Mouse (Mus musculus) MEL (cell line): ENCODE results near the gene Mtor.

Experiments
- CTCF ChIP-seq, 3 experiments: IDR thresholded peaks in 2 of 3; conservative IDR thresholded peaks in 1 of 3; 2 replicates each; pipeline ENCODE4 v1.5.1; 2011 to 2012; ENCODE audit warnings: low read length in 3 of 3, low read depth in 2 of 3, mild to moderate bottlenecking in 2 of 3, improper control_type of control experiment in 1 of 3, inconsistent platforms in 1 of 3, mixed read lengths in 1 of 3, moderate library complexity in 1 of 3; ENCODE audit not compliant: control insufficient read depth in 1 of 3, insufficient read depth in 1 of 3, poor library complexity in 1 of 3, severe bottlenecking in 1 of 3
- E2F4 ChIP-seq: IDR thresholded peaks from 2 replicates; pipeline ENCODE4 v1.6.1; 2011; ENCODE audit warnings: low read depth, low read length, improper control_type of control experiment, borderline replicate concordance
- EP300 ChIP-seq, 2 experiments: IDR thresholded peaks; 2 replicates each; pipeline ENCODE4 v1.6.1; 2011; ENCODE audit warnings: improper control_type of control experiment in 2 of 2, low read length in 2 of 2, low read depth in 1 of 2, mild to moderate bottlenecking in 1 of 2
- TAL1 ChIP-seq: IDR thresholded peaks from 2 replicates; pipeline ENCODE4 v1.6.1; 2012; ENCODE audit warnings: mild to moderate bottlenecking, inconsistent platforms, low read length, moderate library complexity, mixed read lengths
- UBTF ChIP-seq: IDR thresholded peaks from 2 replicates; pipeline ENCODE4 v1.6.1; 2012; ENCODE audit warnings: low read depth, mild to moderate bottlenecking, inconsistent platforms, low read length, improper control_type of control experiment, moderate library complexity, borderline replicate concordance; ENCODE audit not compliant: insufficient read depth
- ZNF384 ChIP-seq: IDR thresholded peaks from 2 replicates; pipeline ENCODE4 v1.6.1; 2012; ENCODE audit warnings: low read depth, mild to moderate bottlenecking, inconsistent platforms, low read length, improper control_type of control experiment

DNA sequence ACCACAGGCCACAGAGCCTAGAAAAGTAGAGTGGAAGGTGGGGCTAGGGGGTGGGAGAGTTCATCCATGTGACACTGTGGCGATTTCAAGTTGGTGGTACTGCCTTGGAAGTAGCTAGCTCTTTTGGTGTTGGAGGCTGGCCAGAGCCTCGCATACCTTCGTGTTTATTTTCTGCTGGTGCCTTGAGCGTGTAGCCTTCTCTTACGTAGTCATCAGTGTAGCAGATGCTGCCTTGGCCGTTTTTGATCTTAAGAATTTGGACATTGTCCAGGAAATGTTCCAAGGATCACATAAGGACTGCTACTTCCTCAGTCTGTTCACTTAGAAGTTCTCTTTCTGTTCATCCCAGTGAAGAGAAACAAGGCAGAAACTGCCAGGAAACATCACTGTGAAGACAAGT is 42.1 kb downstream of the Mtor start:
- TF ChIP-seq UBTF = no peak
- no peak for TF ChIP-seq ZNF384
- no peak for TF ChIP-seq TAL1
- TF ChIP-seq CTCF (IDR thresholded peaks at IDR 0.05 in 2 of 3, conservative IDR thresholded peaks at IDR 0.05 in 1 of 3; ENCODE audit: control insufficient read depth in 1 of 3, insufficient read depth in 1 of 3, low read depth in 2 of 3, low read length in 3 of 3, poor library complexity in 1 of 3, severe bottlenecking in 1 of 3) = no peak
- TF ChIP-seq E2F4 = no peak
- no peak for TF ChIP-seq EP300 (IDR thresholded peaks at IDR 0.05; ENCODE audit: low read depth in 1 of 2, low read length in 2 of 2)
